Mouse (Mus musculus) cerebellum, adult 2 months (tissue): ENCODE measurements around the gene D430042O09Rik.

Experiments used
- CTCF ChIP-seq: fragments of 200-500 bp; IDR thresholded peaks from 2 replicates; pipeline ENCODE4 v1.5.1; 2011; ENCODE audit warnings: low read depth, mild to moderate bottlenecking, control low read depth, low read length, moderate library complexity, borderline replicate concordance; ENCODE audit not compliant: insufficient read depth
- POLR2A ChIP-seq: fragments of 200-500 bp; IDR thresholded peaks from 2 replicates; pipeline ENCODE4 v1.6.1; 2011; ENCODE audit warnings: low read length, control low read depth, borderline replicate concordance; ENCODE audit not compliant: insufficient read depth

- TF ChIP-seq POLR2A (no peak), CTCF (no peak)
Observed at GRCm38 (mm10) chr7:125721033-125721432, 13.3 kb downstream of the D430042O09Rik start.
